Mouse (Mus musculus): Measurements from ENCODE around the gene Vmn1r85. TPM values are rescaled to one million over a fixed set of nuclear protein-coding genes. Genes with fewer than 3 reads are reported as not detected.

The Vmn1r85 gene
- total RNA-seq (2023), result not detected

DNA sequence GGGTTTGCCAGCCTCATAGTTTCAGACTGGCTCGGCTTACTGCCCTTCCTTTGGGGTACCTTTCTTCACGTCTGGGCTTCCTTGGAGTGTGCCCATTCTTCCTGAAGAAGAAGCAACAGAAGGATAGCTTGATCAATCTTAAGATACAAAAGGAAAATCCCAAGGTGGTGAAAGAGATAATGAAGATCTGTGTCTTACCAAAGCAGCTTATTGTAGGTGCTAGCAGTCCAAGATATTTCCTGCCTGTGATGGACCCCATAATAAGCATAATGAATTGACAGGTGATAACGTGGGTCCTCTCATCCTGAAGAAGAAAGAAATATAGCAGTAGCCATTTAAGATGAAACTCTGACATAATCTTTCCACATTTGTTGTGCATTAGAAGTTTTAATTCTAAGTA lies at the start of gene Vmn1r85:
Gene Vmn1r85 (minus strand): TSS at position 101 of the 400 bp plus-strand sequence.

GRCm38 (mm10) chr7:13140057-13140456 lies 45.1 kb upstream of the Vmn1r85 start, which contains the start of gene Vmn1r87:
TSS of gene Vmn1r87 (minus strand) at chr7:13140157.

DNA sequence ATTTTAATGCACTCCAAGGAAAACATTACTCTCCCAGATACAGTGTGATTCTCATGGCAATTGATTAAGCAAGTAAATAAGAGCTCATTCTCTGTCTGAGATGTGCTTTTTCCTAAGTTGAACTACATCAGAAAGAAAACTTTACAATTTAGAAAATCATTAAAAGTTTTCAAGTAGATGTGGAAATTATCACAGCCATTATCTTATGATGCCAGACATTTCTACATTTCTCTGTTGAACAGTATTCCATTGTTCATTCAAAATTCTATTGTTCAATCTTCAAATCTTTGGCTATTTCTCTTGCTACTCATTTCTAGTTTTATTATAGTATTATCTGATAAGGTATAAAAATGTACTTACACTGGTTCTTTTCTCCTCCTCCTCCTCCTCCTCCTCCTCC lies 24.8 kb upstream of the Vmn1r85 start, which contains the start of gene Vmn1r86:
Gene Vmn1r86 (minus strand): TSS at position 101 of the 400 bp plus-strand sequence.

DNA sequence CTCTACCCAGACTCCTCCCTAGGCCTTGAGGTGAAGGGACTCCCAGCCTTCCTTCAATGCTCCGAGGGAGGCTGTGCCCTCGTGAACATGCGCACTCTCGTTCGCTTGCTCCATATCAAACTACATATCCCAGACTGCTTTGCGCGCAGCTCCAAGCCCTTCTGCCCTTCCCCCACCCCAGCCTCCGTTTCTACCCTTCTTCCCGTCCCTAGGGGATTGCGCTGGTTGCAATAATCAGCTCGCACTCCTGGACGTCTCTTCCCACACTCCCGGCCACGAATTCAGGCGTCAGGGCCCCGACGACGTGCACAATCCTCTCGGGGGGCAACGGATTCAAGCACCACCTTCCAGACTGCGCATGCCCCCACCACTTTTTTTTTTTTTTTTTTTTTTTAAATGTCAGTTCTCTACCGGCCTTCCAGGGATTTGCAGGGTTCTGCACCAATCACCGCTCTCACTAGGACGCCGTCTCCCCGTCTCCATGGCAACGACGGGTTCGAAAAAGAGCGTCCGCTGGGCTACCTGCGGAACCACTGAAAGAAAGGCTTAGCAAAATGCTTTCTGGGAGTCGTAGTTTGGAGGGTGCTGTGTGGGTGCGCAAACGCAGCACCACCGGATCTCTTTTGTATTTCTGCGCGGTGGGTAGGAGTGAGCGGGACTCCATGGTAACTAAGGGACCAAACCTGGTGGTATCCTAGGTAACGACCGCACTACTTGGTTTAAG lies 40.5 kb downstream of the Vmn1r85 start, which contains the start of gene Mzf1:
Gene Mzf1 (minus strand): TSS at position 478 of the 724 bp plus-strand sequence.

GRCm38 (mm10) chr7:13037901-13038555 lies 56.9 kb downstream of the Vmn1r85 start, which contains the start of gene Ube2m:
TSS of gene Ube2m (minus strand) at chr7:13038275.

DNA sequence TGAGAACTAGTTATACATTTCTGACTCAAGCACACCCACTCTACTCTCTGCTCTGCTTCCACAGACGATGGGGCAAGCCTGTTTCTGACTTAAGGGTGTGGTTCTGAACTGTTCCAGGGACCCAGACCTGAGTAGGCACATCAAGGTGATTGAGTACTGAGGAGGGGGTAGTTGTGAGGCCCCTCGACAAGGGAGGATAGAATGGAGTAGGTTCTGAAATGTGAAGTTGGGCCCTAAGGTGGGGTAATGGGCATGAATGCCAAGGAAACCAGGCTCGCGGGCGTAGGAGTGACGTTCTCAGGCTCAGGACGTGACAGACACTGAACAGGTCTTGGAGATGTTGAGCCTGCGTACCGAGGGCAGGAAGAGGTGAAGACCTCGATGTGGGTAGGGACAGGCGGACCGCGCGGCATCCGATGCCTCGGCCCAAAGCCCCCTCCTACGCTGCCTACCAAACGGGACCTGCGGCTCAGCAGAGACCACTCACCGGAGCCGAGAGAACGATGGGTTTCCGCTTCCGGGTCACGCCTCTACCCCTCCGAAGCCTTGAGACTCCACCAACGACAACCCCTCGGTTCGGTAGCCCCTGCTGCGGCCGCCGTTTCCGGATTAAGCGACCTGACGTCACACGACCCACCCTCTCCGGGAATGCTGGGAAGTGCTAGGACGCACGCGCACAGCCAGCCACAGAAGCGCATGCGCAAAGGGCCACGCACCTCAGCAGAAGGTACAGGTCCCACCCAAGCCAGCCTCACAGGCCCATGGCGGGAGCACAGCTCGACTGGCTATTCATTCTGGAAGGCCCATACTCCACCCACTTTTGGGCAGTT lies 60.6 kb downstream of the Vmn1r85 start, which contains the start of gene Chmp2a:
Gene Chmp2a (minus strand): TSS at position 660 of the 830 bp plus-strand sequence.

Other genes starting within 250 kb of the Vmn1r85 start
- gene Zfp128, start 214.0 kb downstream of the Vmn1r85 start, total RNA-seq (2023), result 1 to 10 TPM; 2.6 to 4.5 TPM
- 10 to 100 TPM; 16.6 to 18.3 TPM for gene Zscan22, start 197.4 kb downstream of the Vmn1r85 start, total RNA-seq (2023)
- gene Rps5, start 172.9 kb downstream of the Vmn1r85 start, total RNA-seq (2023), result 1,000 to 10,000 TPM; 2,087 to 2,163 TPM
- gene Rnf225, start 167.8 kb downstream of the Vmn1r85 start, total RNA-seq (2023), result 1 to 10 TPM; 1.2 to 1.5 TPM
- 1 to 10 TPM; 3.9 to 6.7 TPM for gene Zfp324, start 129.3 kb downstream of the Vmn1r85 start, total RNA-seq (2023)
- 1 to 10 TPM; 8.7 to 9.2 TPM for gene Zfp446, start 117.3 kb downstream of the Vmn1r85 start, total RNA-seq (2023)
- not detected for gene Slc27a5, start 97.0 kb downstream of the Vmn1r85 start, total RNA-seq (2023)
- gene Trim28, start 96.1 kb downstream of the Vmn1r85 start, total RNA-seq (2023), result 100 to 1,000 TPM; 377 to 380 TPM
- 10 to 100 TPM in 1 of 2 experiments, 1 to 10 TPM in 1; 9.3 to 11.9 TPM for gene Zbtb45, start 85.1 kb downstream of the Vmn1r85 start, total RNA-seq (2023)
- gene Chmp2a, start 60.4 kb downstream of the Vmn1r85 start, total RNA-seq (2023), result 100 to 1,000 TPM in 1 of 2 experiments, 10 to 100 TPM in 1; 93.2 to 104 TPM
- 100 to 1,000 TPM in 1 of 2 experiments, 10 to 100 TPM in 1; 94.6 to 100 TPM for gene Ube2m, start 56.9 kb downstream of the Vmn1r85 start, total RNA-seq (2023)
- gene Mzf1, start 40.4 kb downstream of the Vmn1r85 start, total RNA-seq (2023), result under 1 TPM; 0.59 to 0.78 TPM
- gene Vmn1r86, start 24.7 kb upstream of the Vmn1r85 start, total RNA-seq (2023), result not detected
- not detected for gene Vmn1r87, start 45.0 kb upstream of the Vmn1r85 start, total RNA-seq (2023)
- gene Vmn1r88, start 64.4 kb upstream of the Vmn1r85 start, total RNA-seq (2023), result under 1 TPM in 1 of 2 experiments, not detected in 1; 0.09 TPM
- gene Vmn1r89, start 117.8 kb upstream of the Vmn1r85 start, total RNA-seq (2023), result not detected
- gene Lig1, start 182.1 kb upstream of the Vmn1r85 start, total RNA-seq (2023), result 10 to 100 TPM; 24.4 to 26.2 TPM
- gene Zswim9, start 183.5 kb upstream of the Vmn1r85 start, total RNA-seq (2023), result 10 to 100 TPM in 1 of 2 experiments, 1 to 10 TPM in 1; 7.1 to 10.0 TPM
- 1 to 10 TPM in 1 of 2 experiments, under 1 TPM in 1; 0.20 to 1.2 TPM for gene Pla2g4c, start 229.5 kb upstream of the Vmn1r85 start, total RNA-seq (2023)